In the genomic region with DNA sequence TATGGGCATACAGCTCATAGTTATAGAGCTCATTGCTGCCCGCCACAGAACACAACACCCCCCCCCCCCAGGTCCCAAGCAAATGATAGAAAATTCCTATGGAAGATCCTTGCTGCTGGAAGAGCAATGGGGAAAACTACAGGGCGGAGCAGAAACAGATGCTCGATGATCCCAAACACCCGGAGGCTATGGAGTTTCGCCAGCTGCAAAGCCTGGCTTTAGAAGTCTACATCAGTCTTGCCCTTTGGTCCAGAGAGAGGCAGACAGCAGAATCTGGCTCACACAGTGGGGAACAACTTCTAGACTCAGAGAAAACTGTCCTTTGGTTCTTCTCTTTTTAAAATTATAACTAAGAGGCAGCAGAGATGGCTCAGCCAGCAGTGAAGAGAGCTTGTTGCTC, we compare ENCODE assay signal across 18 mouse cellular contexts. TPM values are rescaled to one million over a fixed set of nuclear protein-coding genes. Genes with fewer than 3 reads are reported as not detected.
DNase-seq lines count a peak whose midpoint lies in the region; ATAC-seq and TF ChIP-seq lines count a peak whose summit lies in the region.
"Had no signal": no experiment of that assay in that cellular context is flagged by ENCODE, and none has a peak within 500 bp of the region (broad histone marks: within the 10 kb centered on the region; RNA-seq: fewer than 3 reads in every experiment).

No protein-coding gene starts in this region.

- no peak for TF ChIP-seq EP300 in stomach, postnatal 0 days (optimal IDR thresholded peaks at IDR 0.05)

- H3K27ac ChIP-seq in stomach, postnatal 0 days (replicated peaks): peak overlapping the region; percentile 74
- H3K27ac ChIP-seq: gastrocnemius, adult 2 months; macrophage; midbrain, embryonic 13.5 days had no signal

- 52% methylated on average over 5 of the region's 5 CpGs for WGBS in stomach, postnatal 0 days

- peak; percentile 43 to 53 for DNase-seq in heart, postnatal 14 days
- DNase-seq in heart, postnatal 25 days (ENCODE audit: low spot score): no peak
- peak; percentile 30 for DNase-seq in lung, postnatal 14 days
- no peak for DNase-seq in lung, postnatal 25 days (ENCODE audit: low spot score)
- peak; percentile 79 for DNase-seq in kidney, postnatal 10 days
- no peak for DNase-seq in stomach, postnatal 0 days (ENCODE audit: low spot score)
- no peak for DNase-seq in urinary bladder, postnatal 4 days (ENCODE audit: low spot score in 2 of 2)
- no peak for DNase-seq in cerebellum, postnatal 14 days
- DNase-seq: adrenal gland, postnatal 10 days; spleen, adult 18-20 months had no signal

- no peak overlapping the region for H3K4me3 ChIP-seq in stomach, postnatal 0 days (ENCODE audit: low read depth, low read length)
- H3K4me3 ChIP-seq: erythroblast, embryonic 14.5 days; gastrocnemius, adult 2 months; midbrain, embryonic 13.5 days; myocyte had no signal

- no peak overlapping the region for H3K9ac ChIP-seq in stomach, postnatal 0 days (ENCODE audit: low read length)
- H3K9ac ChIP-seq: midbrain, embryonic 13.5 days had no signal

- H3K36me3 ChIP-seq in stomach, postnatal 0 days (ENCODE audit: control insufficient read depth, insufficient read depth, low read length): 0 out of 2 replicates have a peak, but pooled peaks cover 2% of the 10 kb centered on the region
- H3K36me3 ChIP-seq: midbrain, embryonic 13.5 days had no signal

- peaks cover 2% of the 10 kb centered on the region; the same call in 1 of the 2 replicates for H3K4me1 ChIP-seq in stomach, postnatal 0 days (replicated peaks; ENCODE audit: control insufficient read depth, insufficient read depth)

- no peak overlapping the region for H3K4me2 ChIP-seq in stomach, postnatal 0 days (replicated peaks; ENCODE audit: low read depth)
- H3K4me2 ChIP-seq: heart, embryonic 11.5 days; midbrain, embryonic 13.5 days had no signal

- intact Hi-C loops in heart, postnatal 14 days (cut with DNase I): loop anchor here (2.0 to 10.0 kb wide), 2 partner anchors 221 to 339 kb away; no protein-coding TSS in a partner anchor
- intact Hi-C loops in heart, postnatal 25 days (cut with DNase I): loop anchor here (2.0 kb wide), 1 partner anchor 219 kb away; no protein-coding TSS in a partner anchor

- no peaks in the 10 kb centered on the region for H3K27me3 ChIP-seq in stomach, postnatal 0 days (ENCODE audit: control insufficient read depth, insufficient read depth, low read length)

- no peaks in the 10 kb centered on the region for H3K9me3 ChIP-seq in stomach, postnatal 0 days (ENCODE audit: control insufficient read depth, low read length)
- H3K9me3 ChIP-seq: midbrain, embryonic 13.5 days had no signal

- TF ChIP-seq CTCF in stomach, postnatal 0 days (IDR thresholded peaks at IDR 0.05; ENCODE audit: low read depth): no peak

- ATAC-seq in stomach, postnatal 0 days (ENCODE audit: low FRiP score, low TSS enrichment): no peak
- ATAC-seq: forebrain, embryonic 16.5 days; intestine, postnatal 0 days; midbrain, embryonic 13.5 days had no signal

RNA-seq across cellular contexts. Expression of gene Arhgap27, which starts 27.9 kb away (rescaled TPM):
- 10 to 100 TPM; 27.2 to 29.1 TPM for total RNA-seq in heart, postnatal 14 days (2021)
- total RNA-seq in heart, postnatal 25 days (2021): 10 to 100 TPM; 13.9 to 17.8 TPM
- polyA plus RNA-seq in stomach, postnatal 0 days (2015; fragmentation: Nextera tagmentation; extraction: Ambion mirVana): 18.2 and 22.1 TPM in 2 replicates

Comparison
In these comparisons a context has a peak if more than half of its experiments do, and no peak if none do; other contexts are left out.
1. DNase-seq: peak in heart, postnatal 14 days (2 of 2), lung, postnatal 14 days (single experiment) and kidney, postnatal 10 days (single experiment); none in heart, postnatal 25 days (single experiment), lung, postnatal 25 days (single experiment), stomach, postnatal 0 days (single experiment), urinary bladder, postnatal 4 days (0 of 2) and cerebellum, postnatal 14 days (0 of 2).